Mouse (Mus musculus) liver, adult 2 months (tissue): Measurements from ENCODE around the gene Cd300e.

ENCODE experiments used
- CTCF ChIP-seq: fragments of 200-500 bp; IDR thresholded peaks from 2 replicates; pipeline ENCODE4 v1.5.1; 2011; ENCODE audit warnings: low read depth, low read length, control low read depth
- POLR2A ChIP-seq: fragments of 200-500 bp; IDR thresholded peaks from 2 replicates; pipeline ENCODE4 v1.6.1; 2011; ENCODE audit warnings: low read length, control low read depth; ENCODE audit not compliant: insufficient read depth; ENCODE audit errors: extremely low read depth

GRCm38 (mm10) chr11:115048259-115048658 lies 13.7 kb downstream of the Cd300e start, which contains the start of gene Cd300ld3:
- TF ChIP-seq CTCF (no peak), POLR2A (no peak)
